Mouse (Mus musculus) heart, embryonic 11.5 days (tissue): ENCODE results near the gene Smchd1. TPM values are rescaled to one million over a fixed set of nuclear protein-coding genes. Genes with fewer than 3 reads are reported as not detected.

Experiments used
- ATAC-seq: fragments of 200-750 bp; cut with Nextera tagmentation; replicated peaks from 2 replicates; pipeline ENCODE4 v1.8.0; 2017; ENCODE audit warnings: moderate library complexity; ENCODE audit not compliant: insufficient number of reproducible peaks, low FRiP score, low TSS enrichment
- H3K27ac ChIP-seq: fragments of 300-500 bp; sonication (generic); 2 replicates; pipeline ENCODE4 v1.5.1; 2014; ENCODE audit warnings: mild to moderate bottlenecking, low read depth, low read length
- H3K27me3 ChIP-seq: fragments of 300-500 bp; sonication (generic); 2 replicates; pipeline ENCODE4 v1.6.1; 2014; ENCODE audit warnings: mild to moderate bottlenecking, low read length, mixed read lengths; ENCODE audit not compliant: control insufficient read depth, insufficient read depth
- H3K36me3 ChIP-seq: fragments of 300-500 bp; sonication (generic); 2 replicates; pipeline ENCODE4 v1.6.1; 2014; ENCODE audit warnings: mild to moderate bottlenecking, low read length, moderate library complexity, mixed read lengths; ENCODE audit not compliant: control insufficient read depth, insufficient read depth
- H3K4me1 ChIP-seq: fragments of 300-500 bp; sonication (generic); 2 replicates; pipeline ENCODE4 v1.6.1; 2014; ENCODE audit warnings: low read length; ENCODE audit not compliant: control insufficient read depth, insufficient read depth
- H3K4me2 ChIP-seq: fragments of 300-500 bp; sonication (generic); 2 replicates; pipeline ENCODE4 v1.6.1; 2014; ENCODE audit warnings: mild to moderate bottlenecking, moderate library complexity
- H3K4me3 ChIP-seq: fragments of 300-500 bp; sonication (generic); 2 replicates; pipeline ENCODE4 v1.5.1; 2014; ENCODE audit warnings: low read depth, low read length
- H3K9ac ChIP-seq: fragments of 300-500 bp; sonication (generic); 2 replicates; pipeline ENCODE4 v1.6.1; 2014; ENCODE audit warnings: mild to moderate bottlenecking, low read depth, low read length, moderate library complexity
- H3K9me3 ChIP-seq: fragments of 300-500 bp; sonication (generic); replicated peaks from 2 replicates; pipeline ENCODE4 v1.6.1; 2016; ENCODE audit warnings: low read length; ENCODE audit not compliant: control insufficient read depth
- WGBS: fragments of 180-500 bp; shearing (Covaris S2); extraction: QIAGEN DNeasy Blood & Tissue Kit; methylation state at CpG from one replicate; pipeline ENCODE4 v1.1.7; 2014; ENCODE audit not compliant: insufficient replicate concordance; 5-methylcytosine and 5-hydroxymethylcytosine counted together
- polyA plus RNA-seq: library from polyadenylated mRNA; unstranded; fragments of >200 nt; fragmentation: Nextera tagmentation; extraction: Ambion mirVana; gene quantifications from 2 replicates; pipeline ENCODE4 v1.2.1, GENCODE M21; 2014

The Smchd1 gene
- polyA plus RNA-seq = 52.3 and 65.9 TPM in 2 replicates

- WGBS = under 1% methylated on average over 89 of the region's 109 CpGs
- H3K9ac ChIP-seq = peak within 1 kb of the TSS; percentile 93
- ATAC-seq = peak; percentile 94
These were observed at the start of gene Smchd1 for GRCm38 (mm10) chr17:71474762-71475704. Smchd1 (minus strand) TSS chr17:71475343.

GRCm38 (mm10) chr17:71510297-71510696, 35.2 kb upstream of the Smchd1 start:
- H3K36me3 ChIP-seq = peaks cover 25% of the 10 kb centered on the region; the same call in 1 of the 2 replicates
- no peak for ATAC-seq
- no peak overlapping the region for H3K9ac ChIP-seq
- no peaks in the 10 kb centered on the region for H3K27me3 ChIP-seq
- no peaks in the 10 kb centered on the region for H3K9me3 ChIP-seq
- no peak overlapping the region for H3K4me3 ChIP-seq
- no peaks in the 10 kb centered on the region for H3K4me1 ChIP-seq
- no peak overlapping the region for H3K27ac ChIP-seq
- WGBS = 94% methylated on average over 11 of the region's 11 CpGs
- no peak overlapping the region for H3K4me2 ChIP-seq

More at GRCm38 (mm10) chr17:71474762-71475704, at the start of gene Smchd1:
- H3K4me1 ChIP-seq = peaks cover 6% of the 10 kb centered on the region
- no peaks in the 10 kb centered on the region for H3K36me3 ChIP-seq
- no peaks in the 10 kb centered on the region for H3K9me3 ChIP-seq
- H3K4me2 ChIP-seq = peak within 1 kb of the TSS; percentile 88
- H3K27me3 ChIP-seq = no peaks in the 10 kb centered on the region
- peak within 1 kb of the TSS; percentile 97 for H3K27ac ChIP-seq
- peak within 1 kb of the TSS; percentile 93 for H3K4me3 ChIP-seq

DNA sequence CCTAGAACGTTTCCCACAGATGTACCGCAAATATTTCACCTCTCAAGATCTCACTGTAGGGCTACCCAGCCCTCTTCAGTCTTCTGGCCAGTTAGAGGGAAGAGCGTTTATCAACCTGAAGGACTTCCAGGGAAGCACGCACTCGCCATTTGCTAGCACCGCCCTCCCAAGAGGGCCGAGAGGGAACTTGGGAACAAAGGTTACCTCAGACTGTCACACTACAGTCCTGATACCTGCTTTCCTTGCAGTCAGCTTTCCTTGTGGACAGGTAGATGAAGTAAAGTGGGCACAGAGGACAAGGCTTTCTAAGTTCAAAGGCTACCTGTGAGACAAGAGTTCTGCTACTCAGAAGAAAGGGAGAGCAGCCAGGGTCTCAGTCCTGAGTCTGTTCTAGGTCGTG, 31.7 kb upstream of the Smchd1 start:
- Histone ChIP-seq H3K27me3 (no peaks in the 10 kb centered on the region), H3K9ac (no peak overlapping the region), H3K27ac (no peak overlapping the region), H3K9me3 (no peaks in the 10 kb centered on the region), H3K4me2 (no peak overlapping the region), H3K4me1 (no peaks in the 10 kb centered on the region), H3K36me3 (peaks cover 24% of the 10 kb centered on the region; the same call in 1 of the 2 replicates), H3K4me3 (no peak overlapping the region)
- ATAC-seq = no peak
- WGBS = 84% methylated on average over 8 of the region's 8 CpGs

GRCm38 (mm10) chr17:71495784-71496183, 20.6 kb upstream of the Smchd1 start:
- H3K9ac ChIP-seq = no peak overlapping the region
- H3K9me3 ChIP-seq = no peaks in the 10 kb centered on the region
- no peak for ATAC-seq
- H3K27me3 ChIP-seq = no peaks in the 10 kb centered on the region
- H3K4me3 ChIP-seq = no peak overlapping the region
- H3K4me1 ChIP-seq = no peaks in the 10 kb centered on the region
- peaks cover 27% of the 10 kb centered on the region for H3K36me3 ChIP-seq
- 91% methylated on average over 4 of the region's 4 CpGs for WGBS
- H3K27ac ChIP-seq = no peak overlapping the region
- no peak overlapping the region for H3K4me2 ChIP-seq

GRCm38 (mm10) chr17:71491332-71491686, 16.2 kb upstream of the Smchd1 start:
- Histone ChIP-seq H3K9ac (no peak overlapping the region), H3K27me3 (no peaks in the 10 kb centered on the region), H3K4me1 (no peaks in the 10 kb centered on the region), H3K4me3 (no peak overlapping the region), H3K9me3 (no peaks in the 10 kb centered on the region), H3K4me2 (no peak overlapping the region), H3K36me3 (peaks cover 10% of the 10 kb centered on the region), H3K27ac (no peak overlapping the region)
- 73% methylated on average over 4 of the region's 4 CpGs for WGBS
- no peak for ATAC-seq

GRCm38 (mm10) chr17:71490666-71491331, 15.7 kb upstream of the Smchd1 start:
- Histone ChIP-seq H3K9ac (no peak overlapping the region), H3K9me3 (no peaks in the 10 kb centered on the region), H3K4me3 (no peak overlapping the region), H3K27ac (no peak overlapping the region), H3K4me1 (no peaks in the 10 kb centered on the region), H3K27me3 (no peaks in the 10 kb centered on the region), H3K36me3 (peaks cover 6% of the 10 kb centered on the region), H3K4me2 (no peak overlapping the region)
- 60% methylated on average over 9 of the region's 9 CpGs for WGBS
- ATAC-seq = no peak

DNA sequence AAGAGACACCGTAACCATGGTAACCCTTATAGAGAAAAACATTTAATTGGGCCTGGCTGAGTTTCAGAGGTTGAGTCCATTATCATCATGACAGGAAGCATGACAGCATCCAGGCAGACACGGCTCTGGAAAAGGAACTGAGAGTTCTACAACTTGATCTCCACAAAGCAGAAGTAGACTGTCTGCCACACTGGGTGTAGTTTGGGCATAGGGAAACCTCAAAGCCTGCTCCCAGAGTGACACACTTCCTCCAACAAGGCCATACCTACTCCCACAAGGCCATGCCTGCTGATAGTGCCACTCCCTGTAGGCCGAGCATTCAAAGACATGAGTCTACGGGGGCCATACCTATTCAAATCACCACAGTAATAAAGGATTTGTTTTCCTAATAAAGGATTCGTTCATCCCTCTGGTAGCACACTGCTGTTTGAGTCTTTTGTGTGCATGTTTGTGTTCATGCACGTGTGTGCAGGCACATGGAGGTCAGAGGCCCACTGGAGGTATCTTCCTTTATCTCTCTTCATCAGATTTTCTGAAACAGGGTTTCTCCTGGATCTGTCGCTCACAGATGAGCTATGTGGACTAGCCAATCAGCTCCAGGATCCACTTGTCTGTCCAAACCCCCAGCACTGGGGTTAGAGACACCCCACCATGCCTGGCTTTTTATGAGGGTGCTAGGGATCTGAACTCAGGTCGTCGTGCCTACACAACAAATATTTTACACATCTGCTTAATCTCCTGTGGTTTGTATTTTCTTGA, 14.7 kb upstream of the Smchd1 start:
- Histone ChIP-seq H3K27ac (no peak overlapping the region), H3K4me2 (no peak overlapping the region), H3K4me1 (no peaks in the 10 kb centered on the region), H3K4me3 (no peak overlapping the region), H3K36me3 (no peaks in the 10 kb centered on the region), H3K9me3 (no peaks in the 10 kb centered on the region), H3K27me3 (no peaks in the 10 kb centered on the region), H3K9ac (no peak overlapping the region)
- WGBS = 80% methylated on average over 9 of the region's 9 CpGs
- ATAC-seq = no peak

GRCm38 (mm10) chr17:71486231-71486851, 11.2 kb upstream of the Smchd1 start:
- peak overlapping the region; percentile 3 for H3K4me2 ChIP-seq
- no peak for ATAC-seq
- no peaks in the 10 kb centered on the region for H3K27me3 ChIP-seq
- no peaks in the 10 kb centered on the region for H3K9me3 ChIP-seq
- H3K27ac ChIP-seq = no peak overlapping the region
- no peaks in the 10 kb centered on the region for H3K4me1 ChIP-seq
- H3K36me3 ChIP-seq = no peaks in the 10 kb centered on the region
- no peak overlapping the region for H3K4me3 ChIP-seq
- 0 out of 2 replicates have a peak overlapping the region, but pooled peaks have one; percentile 8 for H3K9ac ChIP-seq
- 38% methylated on average over 8 of the region's 8 CpGs for WGBS
